Mouse (Mus musculus) left cerebral cortex, postnatal 25 days (tissue): ENCODE results near the gene Acsbg1. TPM values are rescaled to one million over a fixed set of nuclear protein-coding genes. Genes with fewer than 3 reads are reported as not detected.
A peak's percentile ranks its signal among the peaks of the same experiment; 100 is the strongest.
"Not testable (repeated sequence)": the region's sequence is repeated elsewhere in the genome, so short reads cannot be mapped to it uniquely, and the experiment has no call there.

Experiments used
- DNase-seq, 2 experiments: peaks; one replicate each; pipeline ENCODE4 v3.0.0; 2022; ENCODE audit warnings: low spot score in 2 of 2, mixed read lengths in 1 of 2
- intact Hi-C: fragments of 180-260 bp; cut with DNase I; formaldehyde crosslinking; loops from one replicate; pipeline ENCODE4 v1.15.1; 2025
- total RNA-seq, 2 experiments: library from RNA; stranded (reverse); gene quantifications; 2 replicates each; pipeline ENCODE4 v1.2.3; 2021

The Acsbg1 gene
- total RNA-seq: 100 to 1,000 TPM; 119 to 141 TPM

DNA sequence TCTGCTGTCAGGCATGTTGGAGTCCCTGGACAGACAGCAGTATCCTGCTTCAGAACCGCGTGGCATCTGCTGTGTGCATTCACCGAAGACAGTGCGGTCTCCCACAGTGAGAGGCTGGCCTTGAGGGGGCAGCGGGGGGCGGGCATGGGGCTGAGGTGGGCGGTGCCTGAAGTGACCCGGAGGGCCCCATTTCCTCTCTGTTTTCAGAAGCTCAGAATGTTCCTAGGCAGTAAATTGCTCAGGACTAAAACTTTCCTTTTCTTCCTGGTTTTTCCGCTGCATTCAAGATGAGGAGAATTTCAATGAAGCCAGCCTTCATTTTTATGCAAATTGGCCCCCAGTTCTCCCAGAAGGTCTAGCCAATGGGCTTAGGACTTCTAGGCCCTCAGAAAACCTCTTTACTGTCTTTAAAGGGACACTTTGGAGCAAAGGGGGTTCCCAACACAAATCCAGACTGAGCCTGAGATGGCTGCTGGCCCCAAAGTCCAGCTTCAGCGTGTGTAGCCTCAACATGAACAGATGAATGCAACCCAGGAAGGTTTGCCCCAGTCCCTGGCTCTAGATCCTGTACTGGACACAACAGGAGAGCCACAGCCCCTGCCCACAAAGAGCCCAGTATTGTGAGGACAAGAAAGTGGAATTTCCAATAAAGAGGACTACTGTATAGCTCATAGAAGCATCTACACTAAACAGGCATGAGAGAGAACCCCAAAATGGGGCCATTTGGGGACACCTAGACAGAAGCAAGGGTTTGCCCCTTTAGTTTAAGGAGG, at the start of gene Acsbg1:
Gene Acsbg1, minus strand, starts transcription at position 266 of the 773 bp plus-strand sequence.
- DNase-seq: peak; percentile 12 to 38
- intact Hi-C loops: no loop called here

DNA sequence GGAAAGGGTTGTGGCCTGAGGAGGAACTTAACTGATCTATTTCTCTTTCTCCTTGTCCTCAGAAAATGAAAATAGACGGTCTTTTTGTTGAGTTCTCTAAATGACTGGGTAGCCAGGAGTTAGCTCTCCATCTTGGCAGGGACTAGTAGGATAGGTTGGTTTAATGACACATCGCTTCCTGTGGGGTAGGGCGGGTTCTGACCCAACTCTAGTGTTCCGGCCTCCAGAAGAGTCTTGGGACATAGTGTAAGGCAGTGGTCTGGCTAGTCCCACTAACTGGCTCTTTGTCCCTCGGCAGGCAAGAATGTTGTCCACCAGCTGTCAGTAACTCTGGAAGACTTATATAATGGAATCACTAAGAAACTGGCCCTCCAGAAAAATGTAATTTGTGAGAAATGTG, 46.4 kb upstream of the Acsbg1 start:
- intact Hi-C loops: no loop called here
- no peak for DNase-seq

DNA sequence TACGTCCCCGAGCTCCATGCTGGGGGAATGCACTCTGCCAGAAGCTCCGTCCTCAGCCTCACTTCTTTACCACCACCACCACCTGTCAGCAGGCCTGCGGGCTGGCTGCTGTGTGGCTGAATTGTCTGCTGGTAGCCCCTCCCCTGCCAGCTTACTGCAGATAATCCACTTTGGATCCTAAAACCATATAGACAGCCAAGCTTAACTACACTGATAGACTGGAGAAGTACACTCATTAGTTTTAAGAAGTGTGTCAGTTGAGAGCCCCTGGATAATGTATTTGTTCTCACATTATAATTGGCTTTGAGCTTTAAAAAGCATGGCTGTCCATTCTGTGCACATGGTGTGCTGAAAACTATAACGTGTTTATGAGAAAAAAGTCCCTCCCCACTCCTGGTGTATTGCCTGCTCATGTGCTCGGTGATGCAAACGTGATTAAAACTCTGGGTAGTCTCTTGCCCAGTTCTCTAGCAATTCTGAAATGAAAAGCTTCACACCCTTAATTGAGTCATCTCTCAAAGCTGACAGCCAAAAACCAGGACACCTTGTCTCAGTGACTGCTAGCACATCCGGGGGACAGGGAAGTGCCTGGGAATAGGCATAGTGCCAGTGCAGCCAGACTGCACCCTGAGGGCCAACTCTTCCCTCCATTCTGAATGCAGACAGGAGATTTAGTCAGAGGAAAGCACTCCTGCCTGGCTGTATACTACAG, 45.8 kb upstream of the Acsbg1 start:
- intact Hi-C loops: no loop called here
- DNase-seq: peak in 1 of 2 experiments; percentile 50

DNA sequence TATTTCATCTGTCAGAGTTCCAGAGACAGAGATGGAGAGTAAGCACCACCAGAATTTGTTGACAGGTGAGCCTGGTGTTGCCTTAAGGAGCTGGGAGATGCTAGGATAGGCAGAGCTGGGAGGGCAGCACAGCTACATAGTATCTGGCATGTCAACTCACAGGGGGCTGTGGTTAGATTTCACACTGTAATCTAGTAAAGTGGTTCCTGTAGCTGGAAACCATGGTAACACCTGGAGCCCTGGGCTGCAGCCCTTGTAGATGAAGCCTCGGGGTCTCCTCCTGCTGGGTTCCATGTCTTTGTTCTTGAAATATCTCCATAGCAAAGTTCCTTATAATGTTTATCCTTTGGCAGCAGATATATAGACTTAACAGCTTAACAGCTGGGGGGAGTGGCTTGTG, 43.9 kb upstream of the Acsbg1 start:
- intact Hi-C loops: no loop called here
- DNase-seq: no peak

DNA sequence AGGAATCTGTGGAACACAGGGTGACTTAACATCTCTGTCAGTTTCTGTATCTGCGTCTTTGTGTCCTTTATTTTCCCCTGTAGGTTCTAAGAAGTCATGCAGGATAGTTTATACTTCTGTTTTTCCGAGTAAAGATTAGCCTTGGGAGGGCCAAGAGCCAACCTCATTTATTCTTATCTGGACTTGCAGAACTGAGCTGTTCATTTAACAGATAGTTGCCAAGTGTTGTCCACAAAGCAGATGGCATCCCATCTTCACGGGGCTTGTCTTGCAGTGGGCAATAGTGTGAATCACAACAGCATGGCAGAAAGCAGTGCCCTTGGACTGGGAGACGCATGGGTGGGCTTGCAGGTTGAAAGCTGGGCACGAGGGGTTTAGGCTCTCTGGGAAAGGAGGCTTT, 42.7 kb upstream of the Acsbg1 start:
- no peak for DNase-seq
- intact Hi-C loops: no loop called here

DNA sequence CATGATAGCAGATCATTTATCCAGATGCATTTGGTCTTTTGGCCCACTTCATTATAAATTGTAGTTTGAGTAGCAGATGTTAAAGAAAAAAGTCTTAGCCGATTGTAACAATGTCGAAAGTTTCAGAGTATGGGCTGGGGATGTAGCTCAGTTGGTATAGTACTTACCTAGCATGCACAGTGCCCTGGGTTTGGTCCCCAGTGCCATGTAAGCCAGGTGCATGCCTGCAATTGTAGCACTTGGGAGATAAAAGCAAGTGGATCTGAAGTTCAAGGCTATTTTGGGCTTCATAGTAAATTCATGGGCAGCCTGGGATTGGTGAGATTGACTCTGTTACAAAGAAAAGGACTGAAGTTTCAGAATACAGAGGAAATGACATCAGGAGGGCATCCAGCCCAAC, 40.9 kb upstream of the Acsbg1 start:
- DNase-seq: no peak
- intact Hi-C loops: no loop called here

DNA sequence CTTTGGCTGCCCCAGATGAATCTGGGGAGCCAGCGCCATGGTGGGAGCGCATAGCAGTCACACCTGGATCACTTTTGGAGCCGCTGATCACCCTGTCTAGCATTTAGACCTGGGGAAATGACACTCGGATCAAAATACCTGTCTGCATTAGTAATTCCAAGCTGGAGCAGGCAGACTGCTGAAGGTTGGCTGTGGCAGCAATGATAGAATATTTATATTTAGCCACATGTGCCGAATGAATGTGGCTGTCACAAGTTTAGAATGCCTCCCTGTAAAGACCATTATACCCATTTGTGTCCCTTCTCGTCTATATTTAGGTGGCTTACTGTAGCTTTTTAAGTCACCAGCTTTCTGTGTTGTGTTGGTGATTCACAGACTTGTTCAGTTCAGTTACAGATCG, 39.1 kb upstream of the Acsbg1 start:
- no peak for DNase-seq
- intact Hi-C loops: no loop called here

DNA sequence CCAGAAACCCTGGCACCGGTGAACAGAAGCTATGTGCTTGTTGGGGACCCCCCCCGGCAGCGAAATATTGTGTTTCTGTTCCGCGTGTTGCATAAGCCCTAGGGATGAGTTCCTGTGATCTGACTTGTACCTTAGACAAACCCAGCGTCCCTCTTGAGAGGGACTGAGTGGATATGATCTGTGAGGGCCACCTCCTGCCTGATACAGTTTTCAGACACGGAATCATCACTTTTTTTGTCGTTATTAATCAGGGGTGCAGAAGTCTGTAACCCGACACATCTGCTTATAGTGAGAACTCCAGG, 38.5 kb upstream of the Acsbg1 start:
- no peak for DNase-seq

DNA sequence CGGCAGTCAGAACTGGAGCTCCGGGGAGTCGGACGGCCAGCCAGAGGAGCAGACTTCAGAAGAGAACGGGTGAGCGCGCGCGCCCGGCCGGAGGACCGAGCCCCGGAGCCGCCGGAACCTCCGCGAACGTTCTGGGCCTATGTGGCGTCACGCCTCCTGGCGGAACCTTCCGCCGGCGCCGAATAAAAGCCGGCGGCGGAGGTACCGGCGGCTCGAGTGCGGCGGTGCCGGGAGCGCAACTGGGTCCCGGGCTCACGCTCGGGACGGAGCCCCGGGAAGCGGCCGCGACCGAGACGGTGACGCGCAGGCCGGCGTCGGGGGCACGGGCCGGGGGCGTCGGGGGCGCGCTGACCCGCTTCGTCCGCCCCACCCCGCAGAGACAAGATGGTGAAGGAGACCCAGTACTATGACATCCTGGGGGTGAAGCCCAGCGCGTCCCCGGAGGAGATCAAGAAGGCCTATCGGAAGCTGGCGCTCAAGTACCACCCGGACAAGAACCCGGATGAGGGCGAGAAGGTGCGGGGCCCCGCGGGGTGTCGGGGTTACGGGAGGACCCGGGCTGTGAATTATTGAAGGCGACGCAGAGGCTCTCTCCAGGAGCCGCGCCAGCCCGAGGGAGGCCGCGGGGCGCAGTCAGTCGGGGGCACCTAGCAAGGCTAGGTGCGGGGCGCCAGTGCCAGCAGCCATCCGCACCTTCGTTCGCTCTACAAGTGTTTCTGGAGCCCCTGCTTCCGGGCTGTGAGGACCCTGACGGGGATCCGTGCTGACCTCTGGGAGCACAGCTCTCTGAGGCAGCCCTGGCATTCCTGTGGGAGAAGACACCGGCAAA, 37.9 kb upstream of the Acsbg1 start:
- DNase-seq: peak; percentile 79 to 82
- intact Hi-C loops: no loop called here

More for the DNA sequence above, 38.5 kb upstream of the Acsbg1 start:
- intact Hi-C loops: no loop called here

DNA sequence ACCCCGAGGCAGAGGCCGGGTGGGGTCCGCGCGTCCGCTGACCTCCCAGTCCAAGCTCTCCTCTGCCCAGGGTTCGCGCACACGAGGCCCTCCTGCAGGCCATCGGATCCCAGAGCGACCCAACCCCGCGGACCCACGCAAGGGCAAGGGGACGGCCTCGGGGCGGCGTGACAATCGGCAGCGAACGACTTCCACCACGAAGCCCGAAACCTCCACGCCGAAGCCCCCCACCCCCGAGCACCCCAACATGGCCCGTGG, 37.3 kb upstream of the Acsbg1 start:
- DNase-seq: no peak
- intact Hi-C loops: no loop called here

DNA sequence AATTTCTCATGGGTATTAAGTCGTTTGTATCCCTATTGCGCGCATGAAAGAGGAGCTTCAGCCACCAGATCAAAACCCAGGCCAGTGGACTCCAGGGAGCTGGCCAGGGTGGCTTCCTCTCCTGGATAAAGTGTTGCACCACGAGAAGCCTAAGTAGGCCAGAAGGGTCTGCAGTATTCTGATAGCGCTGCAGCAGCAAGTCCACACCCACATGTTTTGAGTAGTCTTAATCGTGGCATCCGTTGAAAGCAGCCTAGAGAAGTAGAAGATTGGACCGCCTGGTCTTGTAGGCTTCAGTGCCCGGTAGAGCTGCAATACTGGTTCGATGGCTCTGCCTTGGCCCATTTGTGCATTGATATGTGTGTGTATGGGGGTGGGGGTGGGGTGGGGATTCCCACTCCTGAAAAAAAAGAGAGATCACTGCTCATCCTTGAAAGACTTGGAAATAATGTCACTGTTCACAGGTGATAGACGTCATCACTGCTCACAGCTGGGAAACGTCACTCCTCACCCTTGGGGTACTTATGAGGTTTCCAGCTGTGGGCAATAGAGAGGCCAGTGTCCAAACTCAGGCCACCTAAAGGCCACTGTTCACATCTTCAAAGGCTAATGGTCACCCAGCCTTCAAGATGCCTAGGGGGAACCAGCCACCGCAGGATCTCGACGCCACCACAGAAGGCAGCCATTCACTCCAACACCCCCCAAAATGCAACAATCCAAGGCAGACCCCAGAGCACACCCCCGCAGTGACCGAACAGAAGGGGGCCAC, 36.8 kb upstream of the Acsbg1 start, which contains the start of gene Dnaja4:
Gene Dnaja4, plus strand, starts transcription at position 556 of the 769 bp plus-strand sequence.
- intact Hi-C loops: no loop called here
- no peak for DNase-seq

DNA sequence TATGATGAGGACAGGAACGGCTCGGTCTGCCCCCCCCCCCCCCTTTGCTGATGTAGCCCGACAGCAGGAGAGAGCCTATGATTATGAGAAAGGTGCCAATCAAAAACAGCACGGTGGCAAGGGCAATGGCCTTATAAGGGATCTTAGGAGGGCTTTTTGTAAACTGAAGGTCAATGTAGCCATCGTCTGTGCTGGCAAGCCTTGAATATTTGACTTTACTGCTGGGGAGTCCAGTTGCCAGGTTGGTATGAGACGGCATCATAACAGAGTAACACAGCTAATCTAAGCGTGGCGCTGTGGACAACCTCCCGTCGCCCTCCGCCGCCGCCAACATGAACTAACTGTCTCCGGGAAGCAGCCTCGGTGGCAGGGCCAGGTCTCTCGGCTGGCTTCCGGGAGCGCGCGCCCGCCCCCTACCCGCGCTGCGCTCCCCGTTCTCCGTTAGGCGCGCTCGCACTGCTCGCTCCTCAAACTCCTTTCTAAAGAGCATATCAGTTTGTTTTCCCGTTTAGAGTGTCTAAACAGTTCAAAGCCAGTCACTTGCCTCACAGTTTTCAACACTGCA, 29.7 kb upstream of the Acsbg1 start:
- DNase-seq, intact Hi-C loops: not testable (repeated sequence)

DNA sequence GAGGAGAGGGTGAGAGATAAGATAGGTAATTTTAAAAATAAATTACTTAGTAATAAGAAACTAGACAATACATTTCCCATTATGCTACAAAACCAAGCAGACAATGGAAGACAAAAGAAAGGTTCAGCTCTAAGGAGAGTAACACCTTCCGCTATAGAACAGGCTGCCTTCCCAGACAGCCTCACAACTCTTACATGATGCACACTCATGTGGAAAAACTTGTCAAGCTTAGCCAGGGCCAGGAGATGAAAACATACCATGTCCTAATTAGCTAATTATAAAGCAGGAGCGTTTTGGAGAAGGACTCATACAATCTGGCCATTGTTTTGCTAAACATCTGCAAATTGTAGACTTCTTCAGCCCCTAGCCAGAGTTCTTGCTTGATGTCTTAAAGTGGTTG, 29.0 kb upstream of the Acsbg1 start:
- intact Hi-C loops, DNase-seq: not testable (repeated sequence)

DNA sequence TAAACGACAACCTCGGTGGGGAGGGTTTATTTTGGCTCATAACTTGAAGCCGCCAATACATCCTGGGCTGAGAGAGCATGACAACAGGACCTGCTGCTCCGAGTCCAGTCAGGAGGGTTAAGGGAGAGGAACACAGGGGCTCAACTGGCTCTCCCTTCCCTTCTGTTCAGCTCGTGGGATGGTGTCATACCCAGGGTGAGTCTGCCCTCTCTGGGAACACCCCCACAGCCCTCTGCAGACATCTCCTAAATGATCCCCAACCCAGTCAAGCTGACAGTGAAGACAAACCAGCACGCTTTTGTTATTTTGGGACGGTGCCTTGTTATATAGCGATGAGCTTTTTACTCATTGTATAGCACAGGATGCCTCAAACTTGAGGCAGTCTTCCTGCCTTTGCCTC, 27.8 kb upstream of the Acsbg1 start:
- intact Hi-C loops: no loop called here
- DNase-seq: no peak

DNA sequence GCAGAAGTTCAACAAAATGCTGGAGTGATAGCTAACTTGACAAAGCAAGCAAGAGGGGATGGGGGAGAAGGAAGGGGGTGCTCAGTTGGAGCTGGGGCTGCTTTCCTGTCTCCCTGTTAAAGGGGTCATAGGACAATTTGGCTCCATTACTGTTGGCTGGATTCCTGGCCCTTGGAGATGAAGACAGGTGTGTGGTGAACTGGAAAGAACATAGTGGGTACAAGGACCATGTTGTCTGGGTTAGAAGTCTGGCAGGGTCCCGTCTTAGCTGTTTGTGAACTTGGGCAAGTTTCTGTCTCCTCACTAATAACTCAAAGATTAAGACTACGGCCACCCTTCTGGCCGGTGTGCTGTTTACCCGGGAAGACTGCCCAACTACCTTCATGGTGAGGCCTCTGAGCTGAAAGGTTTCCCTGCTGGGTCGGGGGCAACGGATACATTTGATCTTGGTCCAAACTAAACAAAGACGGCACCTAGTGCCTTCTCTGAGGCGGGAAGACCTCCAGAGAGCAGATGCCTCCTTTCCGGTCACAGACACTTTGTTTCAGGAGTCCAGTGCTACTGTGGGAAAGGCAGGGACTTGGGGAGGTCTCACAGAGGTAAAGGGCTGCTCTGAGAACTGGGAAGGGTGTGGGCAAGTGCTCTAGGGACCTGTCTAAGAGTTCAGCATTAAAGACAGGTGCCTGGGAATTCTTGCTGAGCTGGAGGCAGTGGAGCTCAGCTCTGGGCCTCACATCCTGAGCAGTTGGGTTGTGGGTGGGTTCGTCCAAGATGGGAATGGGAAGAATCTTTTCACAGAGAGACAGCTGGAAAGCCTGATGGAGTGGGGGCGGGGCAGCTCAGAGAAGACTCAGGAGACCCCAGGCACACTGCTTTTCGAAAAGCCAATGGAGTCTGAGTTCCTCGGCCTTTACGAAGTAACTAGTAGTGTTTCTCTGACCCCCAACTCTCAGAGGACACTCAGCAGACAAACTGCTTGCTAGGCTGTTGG, 25.9 kb upstream of the Acsbg1 start:
- intact Hi-C loops: no loop called here
- peak in 1 of 2 experiments; percentile 57 for DNase-seq

DNA sequence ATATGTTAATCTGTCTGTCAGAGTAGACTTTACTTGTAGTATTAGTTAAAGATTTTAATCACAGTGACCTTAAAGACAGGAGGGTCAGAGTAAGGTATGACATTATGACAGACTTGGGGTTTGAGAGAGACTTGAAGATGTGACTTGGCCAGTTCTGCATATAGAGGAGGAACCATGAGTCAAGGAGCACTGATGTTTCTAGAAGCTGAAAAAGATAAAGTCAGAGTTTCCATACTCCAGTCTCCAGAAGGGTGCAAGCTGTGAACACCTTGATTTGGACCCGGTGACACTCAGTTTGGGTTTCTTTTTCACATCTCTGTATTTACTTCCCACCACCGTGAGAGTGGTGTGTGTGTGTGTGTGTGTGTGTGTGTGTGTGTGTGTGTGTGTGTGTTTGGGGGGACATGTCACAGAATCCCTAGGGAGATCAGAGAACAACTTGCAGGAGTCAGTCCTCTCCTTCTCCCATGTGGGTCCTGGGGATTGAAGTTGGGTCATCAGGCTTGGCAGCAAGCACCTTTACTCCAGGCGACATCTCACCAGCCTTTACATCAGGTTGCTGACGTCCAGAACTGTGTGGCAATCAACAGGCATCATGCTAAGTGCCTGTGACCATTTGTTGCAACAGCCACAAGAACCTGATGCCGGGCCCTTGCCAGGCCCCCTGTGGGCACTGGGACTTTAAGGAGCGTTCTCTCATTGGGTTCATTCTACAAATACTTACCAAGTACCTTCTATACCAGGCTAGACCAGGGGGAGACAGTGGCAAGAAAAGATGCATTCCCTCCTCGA, 22.3 kb upstream of the Acsbg1 start:
- intact Hi-C loops: no loop called here
- DNase-seq: no peak

DNA sequence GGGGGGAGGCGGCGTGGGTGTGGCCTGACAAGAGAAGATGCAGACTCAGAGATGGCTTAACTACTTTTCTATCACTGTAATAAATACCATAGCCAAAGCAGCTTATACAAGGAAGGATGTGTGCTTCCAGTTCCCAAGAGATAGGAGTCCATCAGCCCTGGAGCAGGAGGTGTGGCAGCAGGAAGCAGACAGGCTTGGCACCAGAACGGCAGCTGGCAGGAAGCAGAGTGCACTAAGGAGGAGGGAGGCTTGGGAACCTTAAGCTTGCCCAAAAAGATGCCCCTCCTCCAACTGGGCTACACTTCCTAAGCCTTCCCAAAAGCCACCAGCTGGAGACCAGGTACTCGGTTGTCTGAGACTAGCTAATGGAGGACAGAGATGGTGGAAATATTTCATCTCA, 21.2 kb upstream of the Acsbg1 start:
- intact Hi-C loops: no loop called here
- no peak for DNase-seq

DNA sequence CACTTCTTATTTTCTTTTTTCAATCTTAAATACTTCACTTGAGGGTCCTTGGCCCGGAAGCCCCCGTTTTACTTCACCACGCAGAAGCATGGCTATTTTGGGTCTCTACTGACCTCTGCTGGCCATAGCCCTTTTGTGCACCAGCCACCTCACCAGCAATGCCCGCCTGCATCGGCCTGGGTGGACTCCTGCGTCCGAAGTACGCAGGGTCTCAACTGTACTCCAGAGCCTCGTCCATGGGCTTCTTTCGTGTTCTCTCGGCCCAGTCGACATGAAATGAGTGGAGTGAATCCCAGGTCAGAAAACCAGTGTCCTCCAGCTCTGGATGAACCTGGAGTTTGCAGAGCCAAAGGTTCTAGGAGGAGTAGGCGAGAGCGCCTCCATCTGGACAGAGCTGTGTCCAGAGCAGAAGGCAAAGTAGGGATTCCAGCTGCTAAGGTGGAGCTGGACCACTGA, 14.9 kb upstream of the Acsbg1 start:
- DNase-seq: peak; percentile 77 to 80
- intact Hi-C loops: loop anchor here (1.0 to 5.0 kb wide), 3 partner anchors 47 to 149 kb away; no protein-coding TSS in a partner anchor
